Comparison of ENCODE assay signal across 15 mouse cellular contexts in genomic region chr16:14439081-14439480, GRCm38 (mm10).
DNase-seq lines count a peak whose midpoint lies in the region; ATAC-seq and TF ChIP-seq lines count a peak whose summit lies in the region.
"Had no signal": no experiment of that assay in that cellular context is flagged by ENCODE, and none has a peak within 500 bp of the region (broad histone marks: within the 10 kb centered on the region; RNA-seq: fewer than 3 reads in every experiment).

No protein-coding gene starts in this region.

- no peak overlapping the region for H3K4me3 ChIP-seq in lung, adult 2 months (replicated peaks; ENCODE audit: extremely low read depth, low read depth, low read length)
- no peak overlapping the region for H3K4me3 ChIP-seq in hindbrain, embryonic 14.5 days (replicated peaks; ENCODE audit: low read length)
- H3K4me3 ChIP-seq: embryonic facial prominence, embryonic 12.5 days; hindbrain, embryonic 15.5 days; midbrain, embryonic 13.5 days had no signal

- no peak for TF ChIP-seq POLR2A in lung, adult 2 months (IDR thresholded peaks at IDR 0.05; ENCODE audit: borderline replicate concordance, extremely low read depth, low read depth, low read length)

- no peak overlapping the region for H3K4me2 ChIP-seq in hindbrain, embryonic 14.5 days (replicated peaks)
- H3K4me2 ChIP-seq: embryonic facial prominence, embryonic 12.5 days; hindbrain, embryonic 15.5 days; midbrain, embryonic 13.5 days had no signal

- no peaks in the 10 kb centered on the region for H3K27me3 ChIP-seq in splenic B cell, adult 2 months (ENCODE audit: control insufficient read depth, insufficient read depth, low read length, poor library complexity, severe bottlenecking)
- no peaks in the 10 kb centered on the region for H3K27me3 ChIP-seq in hindbrain, embryonic 14.5 days (ENCODE audit: control insufficient read depth, insufficient read depth, low read length)
- H3K27me3 ChIP-seq: embryonic facial prominence, embryonic 12.5 days; hindbrain, embryonic 15.5 days; midbrain, embryonic 13.5 days had no signal

- 77% methylated on average over 6 of the region's 6 CpGs for WGBS in lung, adult 2 months
- WGBS in hindbrain, embryonic 14.5 days, result 92% methylated on average over 6 of the region's 6 CpGs

- no peaks in the 10 kb centered on the region for H3K9me3 ChIP-seq in hindbrain, embryonic 14.5 days (ENCODE audit: control insufficient read depth, low read length)
- H3K9me3 ChIP-seq: embryonic facial prominence, embryonic 12.5 days; hindbrain, embryonic 15.5 days; midbrain, embryonic 13.5 days had no signal

- no peak overlapping the region for H3K27ac ChIP-seq in hindbrain, embryonic 14.5 days
- H3K27ac ChIP-seq: embryonic facial prominence, embryonic 12.5 days; hindbrain, embryonic 15.5 days; midbrain, embryonic 13.5 days had no signal

- H3K9ac ChIP-seq in hindbrain, embryonic 14.5 days, result no peak overlapping the region
- H3K9ac ChIP-seq: embryonic facial prominence, embryonic 12.5 days; hindbrain, embryonic 15.5 days; midbrain, embryonic 13.5 days had no signal

- TF ChIP-seq CTCF in lung, adult 2 months (IDR thresholded peaks at IDR 0.05; ENCODE audit: insufficient read depth, low read length), result no peak

- H3K36me3 ChIP-seq in splenic B cell, adult 2 months (ENCODE audit: control insufficient read depth, insufficient read depth, low read length, poor library complexity, severe bottlenecking), result peaks cover 5% of the 10 kb centered on the region; the same call in 1 of the 2 replicates
- no peaks in the 10 kb centered on the region for H3K36me3 ChIP-seq in hindbrain, embryonic 14.5 days (replicated peaks; ENCODE audit: control insufficient read depth, insufficient read depth)
- H3K36me3 ChIP-seq: embryonic facial prominence, embryonic 12.5 days; hindbrain, embryonic 15.5 days had no signal

- peak; percentile 97 for ATAC-seq in megakaryocyte, adult 5-6 weeks (ENCODE audit: poor library complexity, severe bottlenecking)
- no peak for ATAC-seq in hindbrain, embryonic 14.5 days (ENCODE audit: low FRiP score)
- ATAC-seq: midbrain, embryonic 13.5 days had no signal

- no peaks in the 10 kb centered on the region for H3K4me1 ChIP-seq in lung, adult 2 months (ENCODE audit: control insufficient read depth, insufficient read depth, low read length)
- no peaks in the 10 kb centered on the region for H3K4me1 ChIP-seq in hindbrain, embryonic 14.5 days (replicated peaks; ENCODE audit: control insufficient read depth, insufficient read depth, low read length)
- H3K4me1 ChIP-seq: embryonic facial prominence, embryonic 12.5 days; hindbrain, embryonic 15.5 days; midbrain, embryonic 13.5 days had no signal

- peak; percentile 3 for DNase-seq in lung, postnatal 36 days
- no peak for DNase-seq in lung, adult 2 months
- DNase-seq in MEL-GATA-1-ER (ENCODE audit: extremely low read depth, low read depth), result peak; percentile 8
- peak; percentile 78 for DNase-seq in splenic B cell, adult 2 months (ENCODE audit: low read depth, low spot score)
- no peak for DNase-seq in frontal cortex, postnatal 10 days (ENCODE audit: low spot score in 2 of 2)
- DNase-seq in hindbrain, embryonic 14.5 days (ENCODE audit: low spot score), result no peak
- DNase-seq: cerebellum, adult 18-20 months; kidney, adult 8-10 months; lung, postnatal 10 days; right cerebral cortex, postnatal 4 days; thymus, postnatal 36 days had no signal

Comparison
In these comparisons a context has a peak if more than half of its experiments do, and no peak if none do; other contexts are left out.
1. DNase-seq: peak in lung, postnatal 36 days (single experiment), MEL-GATA-1-ER (single experiment) and splenic B cell, adult 2 months (single experiment); none in lung, adult 2 months (single experiment), frontal cortex, postnatal 10 days (0 of 2) and hindbrain, embryonic 14.5 days (single experiment).